ENCODE assay signal across 8 mouse cellular contexts in genomic region chr14:26638708-26639084, GRCm38 (mm10). TPM values are rescaled to one million over a fixed set of nuclear protein-coding genes. Genes with fewer than 3 reads are reported as not detected.
DNase-seq lines count a peak whose midpoint lies in the region; ATAC-seq and TF ChIP-seq lines count a peak whose summit lies in the region.

No protein-coding gene starts in this region.

- TF ChIP-seq CTCF in cerebellum, adult 2 months (IDR thresholded peaks at IDR 0.05; ENCODE audit: borderline replicate concordance, insufficient read depth, low read depth, low read length): no peak

- H3K4me2 ChIP-seq in intestine, embryonic 15.5 days (replicated peaks): peak overlapping the region; percentile 73
- H3K4me2 ChIP-seq in limb, embryonic 14.5 days (replicated peaks; ENCODE audit: low read depth, low read length, severe bottlenecking): peak overlapping the region; percentile 68
- H3K4me2 ChIP-seq in midbrain, embryonic 14.5 days (ENCODE audit: low read length): peak overlapping the region; percentile 89

- peak overlapping the region; percentile 74; the same call in 1 of the 2 replicates for H3K27ac ChIP-seq in cerebellum, adult 2 months (ENCODE audit: insufficient read depth, low read length)
- H3K27ac ChIP-seq in intestine, embryonic 15.5 days: peak overlapping the region; percentile 96
- H3K27ac ChIP-seq in limb, embryonic 14.5 days (replicated peaks; ENCODE audit: low read depth, low read length): peak overlapping the region; percentile 96
- peak overlapping the region; percentile 96 for H3K27ac ChIP-seq in midbrain, embryonic 14.5 days (replicated peaks; ENCODE audit: low read depth, low read length)

- TF ChIP-seq POLR2A in cerebellum, adult 2 months (IDR thresholded peaks at IDR 0.05; ENCODE audit: borderline replicate concordance, insufficient read depth, low read length): no peak
- no peak for TF ChIP-seq POLR2A in limb, embryonic 14.5 days (IDR thresholded peaks at IDR 0.05; ENCODE audit: borderline replicate concordance, extremely low read depth, insufficient read depth, insufficient read length)

- WGBS in cerebellum, adult 2 months: 0% methylated on average over 16 of the region's 16 CpGs
- WGBS in intestine, embryonic 15.5 days: under 1% methylated on average over 16 of the region's 16 CpGs
- WGBS in limb, embryonic 14.5 days: 0% methylated on average over 16 of the region's 16 CpGs
- under 1% methylated on average over 16 of the region's 16 CpGs for WGBS in midbrain, embryonic 14.5 days

- peak; percentile 48 for ATAC-seq in intestine, embryonic 15.5 days
- ATAC-seq in limb, embryonic 14.5 days (ENCODE audit: low FRiP score, low read depth): no peak
- peak; percentile 15 for ATAC-seq in midbrain, embryonic 14.5 days (ENCODE audit: low FRiP score, low TSS enrichment)

- H3K36me3 ChIP-seq in intestine, embryonic 15.5 days: no peaks in the 10 kb centered on the region
- no peaks in the 10 kb centered on the region for H3K36me3 ChIP-seq in limb, embryonic 14.5 days (ENCODE audit: control insufficient read depth, insufficient read depth, low read length)
- H3K36me3 ChIP-seq in midbrain, embryonic 14.5 days (ENCODE audit: control insufficient read depth, insufficient read depth, low read length): no peaks in the 10 kb centered on the region

- no peaks in the 10 kb centered on the region for H3K9me3 ChIP-seq in intestine, embryonic 15.5 days
- H3K9me3 ChIP-seq in limb, embryonic 14.5 days (ENCODE audit: control insufficient read depth, low read length): no peaks in the 10 kb centered on the region
- H3K9me3 ChIP-seq in midbrain, embryonic 14.5 days (ENCODE audit: control insufficient read depth, low read length): no peaks in the 10 kb centered on the region

- peak overlapping the region; percentile 68 for H3K4me3 ChIP-seq in cerebellum, adult 2 months (replicated peaks; ENCODE audit: insufficient read depth, low read depth, low read length)
- peak overlapping the region; percentile 80 for H3K4me3 ChIP-seq in intestine, embryonic 15.5 days (replicated peaks)
- peak overlapping the region; percentile 94 for H3K4me3 ChIP-seq in limb, embryonic 14.5 days (replicated peaks; ENCODE audit: low read length)
- H3K4me3 ChIP-seq in midbrain, embryonic 14.5 days (replicated peaks; ENCODE audit: low read depth, low read length): peak overlapping the region; percentile 91

- DNase-seq in cerebellum, adult 2 months: peak in 1 of 2 experiments; percentile 49
- no peak for DNase-seq in cerebellum, adult 11-12 months
- peak; percentile 65 for DNase-seq in embryo, embryonic 9.5 days (ENCODE audit: extremely low spot score)
- peak; percentile 32 to 62 for DNase-seq in gastrocnemius, postnatal 4 days (ENCODE audit: low spot score in 2 of 2)
- peak; percentile 47 for DNase-seq in limb, embryonic 14.5 days (ENCODE audit: low spot score)
- peak; percentile 59 for DNase-seq in midbrain, embryonic 14.5 days
- DNase-seq in spleen, adult 18-20 months: peak; percentile 45 to 56

- peak overlapping the region; percentile 94 for H3K9ac ChIP-seq in intestine, embryonic 15.5 days
- H3K9ac ChIP-seq in limb, embryonic 14.5 days (ENCODE audit: low read depth, low read length, severe bottlenecking): peak overlapping the region; percentile 95
- H3K9ac ChIP-seq in midbrain, embryonic 14.5 days (replicated peaks; ENCODE audit: low read length): peak overlapping the region; percentile 89

- H3K27me3 ChIP-seq in cerebellum, adult 2 months (ENCODE audit: control insufficient read depth, insufficient read depth, low read length): no peaks in the 10 kb centered on the region
- no peaks in the 10 kb centered on the region for H3K27me3 ChIP-seq in intestine, embryonic 15.5 days (replicated peaks)
- no peaks in the 10 kb centered on the region for H3K27me3 ChIP-seq in limb, embryonic 14.5 days (ENCODE audit: control insufficient read depth, insufficient read depth, low read length)
- no peaks in the 10 kb centered on the region for H3K27me3 ChIP-seq in midbrain, embryonic 14.5 days (ENCODE audit: control insufficient read depth, insufficient read depth, low read length)

- H3K4me1 ChIP-seq in cerebellum, adult 2 months (ENCODE audit: control insufficient read depth, insufficient read depth, low read length): no peaks in the 10 kb centered on the region
- H3K4me1 ChIP-seq in intestine, embryonic 15.5 days (replicated peaks): no peaks in the 10 kb centered on the region
- peaks cover 14% of the 10 kb centered on the region for H3K4me1 ChIP-seq in limb, embryonic 14.5 days (ENCODE audit: control insufficient read depth, insufficient read depth, low read length)
- peaks cover 22% of the 10 kb centered on the region for H3K4me1 ChIP-seq in midbrain, embryonic 14.5 days (ENCODE audit: control insufficient read depth, insufficient read depth, low read length)

RNA-seq across cellular contexts. Expression of gene Arf4, which starts 0.8 kb away (rescaled TPM):
- 86.2 and 86.9 TPM in 2 replicates for polyA plus RNA-seq in cerebellum, adult 2 months (2012; rRNA removed)
- 100 to 1,000 TPM; 169 to 185 TPM for total RNA-seq in gastrocnemius, postnatal 4 days (2021)
- 592 and 625 TPM in 2 replicates for polyA plus RNA-seq in intestine, embryonic 15.5 days (2015; fragmentation: Nextera tagmentation; extraction: Ambion mirVana)
- 302 and 353 TPM in 2 replicates for polyA plus RNA-seq in limb, embryonic 14.5 days (2012; rRNA removed)
- 670 and 708 TPM in 2 replicates for polyA plus RNA-seq in limb, embryonic 14.5 days (2014; fragmentation: Nextera tagmentation; extraction: Ambion mirVana)
- 544 and 580 TPM in 2 replicates for polyA plus RNA-seq in midbrain, embryonic 14.5 days (2014; fragmentation: Nextera tagmentation; extraction: Ambion mirVana)

RNA-seq across cellular contexts. Expression of gene Pde12, which starts 31.0 kb away (rescaled TPM):
- polyA plus RNA-seq in cerebellum, adult 2 months (2012; rRNA removed): 5.3 and 5.4 TPM in 2 replicates
- total RNA-seq in gastrocnemius, postnatal 4 days (2021): 1 to 10 TPM; 4.6 to 5.6 TPM
- polyA plus RNA-seq in intestine, embryonic 15.5 days (2015; fragmentation: Nextera tagmentation; extraction: Ambion mirVana): 10.1 and 10.2 TPM in 2 replicates
- 5.6 and 6.2 TPM in 2 replicates for polyA plus RNA-seq in limb, embryonic 14.5 days (2012; rRNA removed)
- 10.0 and 10.2 TPM in 2 replicates for polyA plus RNA-seq in limb, embryonic 14.5 days (2014; fragmentation: Nextera tagmentation; extraction: Ambion mirVana)
- 14.6 and 15.6 TPM in 2 replicates for polyA plus RNA-seq in midbrain, embryonic 14.5 days (2014; fragmentation: Nextera tagmentation; extraction: Ambion mirVana)

RNA-seq across cellular contexts. Expression of gene Dnah12, which starts 54.4 kb away (rescaled TPM):
- polyA plus RNA-seq in cerebellum, adult 2 months (2012; rRNA removed): 0.08 and 0.16 TPM in 2 replicates
- under 1 TPM; 0.15 to 0.16 TPM for total RNA-seq in gastrocnemius, postnatal 4 days (2021)
- polyA plus RNA-seq in intestine, embryonic 15.5 days (2015; fragmentation: Nextera tagmentation; extraction: Ambion mirVana): 0.05 and 0.08 TPM in 2 replicates
- polyA plus RNA-seq in limb, embryonic 14.5 days (2012; rRNA removed): 0.12 and 0.14 TPM in 2 replicates
- polyA plus RNA-seq in limb, embryonic 14.5 days (2014; fragmentation: Nextera tagmentation; extraction: Ambion mirVana): 0.08 and 0.15 TPM in 2 replicates
- polyA plus RNA-seq in midbrain, embryonic 14.5 days (2014; fragmentation: Nextera tagmentation; extraction: Ambion mirVana): 0.04 and 0.12 TPM in 2 replicates
